Mouse (Mus musculus) bone marrow, adult 2 months (tissue): ENCODE results near the gene Sergef.

ENCODE experiments used
- CTCF ChIP-seq: fragments of 200-500 bp; IDR thresholded peaks from 2 replicates; pipeline ENCODE4 v1.5.1; 2011; ENCODE audit warnings: low read length, control low read depth; ENCODE audit not compliant: control insufficient read depth, insufficient read depth
- POLR2A ChIP-seq: fragments of 200-500 bp; IDR thresholded peaks from 2 replicates; pipeline ENCODE4 v1.6.1; 2011; ENCODE audit warnings: low read depth, mild to moderate bottlenecking, control low read depth, low read length, borderline replicate concordance; ENCODE audit not compliant: control insufficient read depth

GRCm38 (mm10) chr7:46618416-46619110 is 21.0 kb downstream of the Sergef start:
- no peak for TF ChIP-seq CTCF
- no peak for TF ChIP-seq POLR2A
